Mouse (Mus musculus) hindbrain, embryonic 12.5 days (tissue): ENCODE measurements around the gene Gm43518. TPM values are rescaled to one million over a fixed set of nuclear protein-coding genes. Genes with fewer than 3 reads are reported as not detected.

Experiments
- ATAC-seq: fragments of 200-750 bp; cut with Nextera tagmentation; 2 replicates; pipeline ENCODE4 v1.8.0; 2017; ENCODE audit warnings: moderate TSS enrichment; ENCODE audit not compliant: low FRiP score
- H3K27ac ChIP-seq: fragments of 300-500 bp; sonication (generic); 2 replicates; pipeline ENCODE4 v1.5.1; 2016; ENCODE audit warnings: mild to moderate bottlenecking
- H3K27me3 ChIP-seq: fragments of 300-500 bp; sonication (generic); 2 replicates; pipeline ENCODE4 v1.6.1; 2016; ENCODE audit warnings: mild to moderate bottlenecking
- H3K36me3 ChIP-seq: fragments of 300-500 bp; sonication (generic); 2 replicates; pipeline ENCODE4 v1.6.1; 2016; ENCODE audit warnings: mild to moderate bottlenecking
- H3K4me1 ChIP-seq: fragments of 300-500 bp; sonication (generic); 2 replicates; pipeline ENCODE4 v1.6.1; 2016
- H3K4me2 ChIP-seq: fragments of 300-500 bp; sonication (generic); replicated peaks from 2 replicates; pipeline ENCODE4 v1.6.1; 2016; ENCODE audit warnings: mild to moderate bottlenecking
- H3K4me3 ChIP-seq: fragments of 300-500 bp; sonication (generic); 2 replicates; pipeline ENCODE4 v1.5.1; 2016; ENCODE audit warnings: mild to moderate bottlenecking
- H3K9ac ChIP-seq: fragments of 300-500 bp; sonication (generic); 2 replicates; pipeline ENCODE4 v1.6.1; 2016; ENCODE audit warnings: mild to moderate bottlenecking, moderate library complexity
- H3K9me3 ChIP-seq: fragments of 300-500 bp; sonication (generic); replicated peaks from 2 replicates; pipeline ENCODE4 v1.6.1; 2016; ENCODE audit warnings: mild to moderate bottlenecking
- WGBS: fragments of 180-500 bp; shearing (Covaris S2); methylation state at CpG from one replicate; pipeline ENCODE4 v1.1.7; 2016; 5-methylcytosine and 5-hydroxymethylcytosine counted together
- polyA plus RNA-seq: library from polyadenylated mRNA; unstranded; fragments of >200 nt; fragmentation: Nextera tagmentation; extraction: Ambion mirVana; gene quantifications from 2 replicates; pipeline ENCODE4 v1.2.1, GENCODE M21; 2016

Gene Gm43518
- 3.4 and 4.0 TPM in 2 replicates for polyA plus RNA-seq

- Histone ChIP-seq H3K4me2 (no peak within 1 kb of the TSS), H3K27me3 (no peaks in the 10 kb centered on the region), H3K4me1 (peaks cover 4% of the 10 kb centered on the region; the same call in 1 of the 2 replicates), H3K36me3 (peaks cover 68% of the 10 kb centered on the region), H3K4me3 (no peak within 1 kb of the TSS), H3K9ac (no peak within 1 kb of the TSS), H3K27ac (no peak within 1 kb of the TSS), H3K9me3 (no peaks in the 10 kb centered on the region)
- no peak for ATAC-seq
- 95% methylated on average over 9 of the region's 9 CpGs for WGBS
These were observed at the start of gene Gm43518 for GRCm38 (mm10) chr5:123927118-123927517. Gene Gm43518, plus strand, starts transcription at chr5:123927418.

- no peak overlapping the region for H3K9ac ChIP-seq
- no peak overlapping the region for H3K27ac ChIP-seq
- 0 out of 2 replicates have a peak, but pooled peaks cover 2% of the 10 kb centered on the region for H3K4me1 ChIP-seq
- no peaks in the 10 kb centered on the region for H3K9me3 ChIP-seq
- H3K27me3 ChIP-seq = no peaks in the 10 kb centered on the region
- H3K36me3 ChIP-seq = no peaks in the 10 kb centered on the region
- WGBS = 72% methylated on average over 14 of the region's 14 CpGs
- ATAC-seq = no peak
- no peak overlapping the region for H3K4me3 ChIP-seq
- no peak overlapping the region for H3K4me2 ChIP-seq
These were observed 49.2 kb upstream of the Gm43518 start for GRCm38 (mm10) chr5:123878056-123878455.

- Histone ChIP-seq H3K9ac (no peak within 1 kb of the TSS), H3K9me3 (no peaks in the 10 kb centered on the region), H3K4me2 (0 out of 2 replicates have a peak within 1 kb of the TSS, but pooled peaks have one; percentile 7), H3K4me1 (0 out of 2 replicates have a peak, but pooled peaks cover 2% of the 10 kb centered on the region), H3K27me3 (no peaks in the 10 kb centered on the region), H3K4me3 (no peak within 1 kb of the TSS), H3K27ac (no peak within 1 kb of the TSS), H3K36me3 (no peaks in the 10 kb centered on the region)
- ATAC-seq = no peak
- 62% methylated on average over 12 of the region's 12 CpGs for WGBS
These were observed 47.3 kb upstream of the Gm43518 start, which contains the start of gene Hcar1 for GRCm38 (mm10) chr5:123879928-123880327. Gene Hcar1, minus strand, starts transcription at chr5:123880020.

- H3K9ac ChIP-seq = no peak overlapping the region
- no peaks in the 10 kb centered on the region for H3K27me3 ChIP-seq
- H3K36me3 ChIP-seq = no peaks in the 10 kb centered on the region
- WGBS = 65% methylated on average over 4 of the region's 14 CpGs
- H3K9me3 ChIP-seq = no peaks in the 10 kb centered on the region
- ATAC-seq = no peak
- H3K4me2 ChIP-seq = no peak overlapping the region
- H3K4me1 ChIP-seq = 0 out of 2 replicates have a peak, but pooled peaks cover 2% of the 10 kb centered on the region
- no peak overlapping the region for H3K27ac ChIP-seq
- no peak overlapping the region for H3K4me3 ChIP-seq
These were observed 46.4 kb upstream of the Gm43518 start for GRCm38 (mm10) chr5:123880778-123881177.

DNA sequence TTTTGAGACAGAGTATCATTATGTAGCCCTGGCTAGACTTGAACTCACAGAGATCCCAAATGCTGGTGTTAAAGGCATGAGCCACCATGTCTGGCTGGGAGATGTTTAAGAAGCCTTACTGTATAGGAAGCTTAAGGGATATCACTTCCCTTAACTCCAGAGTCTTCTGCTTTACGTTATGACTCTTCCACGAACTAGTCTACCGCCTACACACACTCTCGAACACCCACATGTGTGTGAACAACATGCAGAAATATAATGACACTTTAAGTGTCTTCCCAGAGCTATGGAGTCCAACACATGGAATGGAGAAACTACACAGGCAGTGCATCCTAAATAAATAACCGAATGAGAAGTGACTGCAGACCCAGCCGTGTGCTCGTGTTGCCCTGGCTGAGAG is 43.3 kb upstream of the Gm43518 start:
- no peak for ATAC-seq
- Histone ChIP-seq H3K27ac (no peak overlapping the region), H3K4me2 (no peak overlapping the region), H3K9ac (no peak overlapping the region), H3K27me3 (no peaks in the 10 kb centered on the region), H3K4me3 (no peak overlapping the region), H3K36me3 (no peaks in the 10 kb centered on the region), H3K9me3 (no peaks in the 10 kb centered on the region), H3K4me1 (0 out of 2 replicates have a peak, but pooled peaks cover 2% of the 10 kb centered on the region)
- 84% methylated on average over 7 of the region's 7 CpGs for WGBS

DNA sequence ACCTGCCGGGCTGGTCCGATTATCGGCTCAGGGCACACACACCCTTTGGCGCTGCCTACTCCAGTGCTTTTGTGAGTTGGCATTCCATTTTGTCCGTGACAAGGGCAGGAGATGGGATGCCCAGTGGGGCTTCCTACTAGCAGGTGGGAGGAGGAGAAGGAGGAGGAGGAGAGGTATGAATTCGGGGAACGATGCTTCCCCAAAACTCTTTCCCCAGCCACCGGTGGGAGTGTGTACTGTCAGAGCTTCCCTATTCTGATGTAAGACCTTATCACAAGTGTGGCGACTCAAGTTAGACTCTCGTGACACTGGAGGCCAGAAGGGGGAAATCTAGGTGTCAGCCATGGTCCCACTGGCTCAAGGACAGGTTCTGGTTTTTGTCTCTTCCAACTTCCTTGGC is 42.9 kb upstream of the Gm43518 start:
- 75% methylated on average over 10 of the region's 10 CpGs for WGBS
- Histone ChIP-seq H3K4me2 (no peak overlapping the region), H3K9ac (no peak overlapping the region), H3K27ac (no peak overlapping the region), H3K27me3 (no peaks in the 10 kb centered on the region), H3K4me3 (no peak overlapping the region), H3K9me3 (no peaks in the 10 kb centered on the region), H3K36me3 (no peaks in the 10 kb centered on the region), H3K4me1 (0 out of 2 replicates have a peak, but pooled peaks cover 2% of the 10 kb centered on the region)
- ATAC-seq = no peak

DNA sequence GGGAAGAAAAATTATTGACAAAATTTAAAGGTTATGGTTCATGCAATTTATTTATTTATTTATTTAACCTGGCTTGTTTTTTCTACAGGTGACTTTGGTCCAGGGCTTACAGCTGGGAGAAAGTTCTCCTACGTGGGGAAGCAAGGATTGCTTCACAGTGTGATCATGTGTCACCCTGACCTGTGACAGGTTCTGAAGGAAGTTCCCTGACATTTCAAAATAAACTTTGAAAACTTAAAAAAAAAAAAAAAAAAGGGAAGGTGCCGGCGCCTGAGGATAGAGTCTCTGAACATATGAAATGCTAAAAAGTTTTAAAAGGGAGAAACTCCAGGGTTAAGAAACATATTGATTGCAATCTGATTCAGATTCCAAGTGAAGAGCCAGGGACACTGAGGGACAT is 40.9 kb upstream of the Gm43518 start:
- Histone ChIP-seq H3K27me3 (no peaks in the 10 kb centered on the region), H3K9me3 (no peaks in the 10 kb centered on the region), H3K4me1 (no peaks in the 10 kb centered on the region), H3K36me3 (no peaks in the 10 kb centered on the region), H3K4me2 (no peak overlapping the region), H3K9ac (no peak overlapping the region), H3K27ac (no peak overlapping the region), H3K4me3 (no peak overlapping the region)
- no peak for ATAC-seq
- WGBS = 79% methylated on average over 3 of the region's 3 CpGs

DNA sequence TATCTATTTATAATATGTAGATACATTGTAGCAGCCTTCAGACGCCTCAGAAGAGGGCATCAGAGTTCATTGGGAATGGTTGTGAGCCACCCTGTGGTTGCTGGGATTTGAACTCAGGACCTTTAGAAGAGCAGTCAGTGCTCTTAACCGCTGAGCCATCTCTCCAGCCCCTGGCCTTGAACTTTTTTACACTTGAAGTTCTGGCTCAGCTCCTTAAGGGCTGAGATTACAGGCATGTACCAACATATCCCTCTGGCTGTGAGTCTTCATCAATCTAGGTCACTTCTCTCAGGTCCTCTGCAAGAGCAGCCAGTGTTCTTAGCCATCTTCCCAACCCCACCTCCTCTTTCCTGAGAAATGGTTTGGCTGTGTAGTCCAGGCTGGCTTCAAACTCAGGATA is 36.9 kb upstream of the Gm43518 start:
- Histone ChIP-seq H3K4me2 (no peak overlapping the region), H3K9ac (no peak overlapping the region), H3K27ac (no peak overlapping the region), H3K27me3 (no peaks in the 10 kb centered on the region), H3K36me3 (no peaks in the 10 kb centered on the region), H3K4me1 (no peaks in the 10 kb centered on the region), H3K9me3 (no peaks in the 10 kb centered on the region), H3K4me3 (no peak overlapping the region)
- ATAC-seq = no peak
- WGBS = 70% methylated on average over 2 of the region's 2 CpGs

DNA sequence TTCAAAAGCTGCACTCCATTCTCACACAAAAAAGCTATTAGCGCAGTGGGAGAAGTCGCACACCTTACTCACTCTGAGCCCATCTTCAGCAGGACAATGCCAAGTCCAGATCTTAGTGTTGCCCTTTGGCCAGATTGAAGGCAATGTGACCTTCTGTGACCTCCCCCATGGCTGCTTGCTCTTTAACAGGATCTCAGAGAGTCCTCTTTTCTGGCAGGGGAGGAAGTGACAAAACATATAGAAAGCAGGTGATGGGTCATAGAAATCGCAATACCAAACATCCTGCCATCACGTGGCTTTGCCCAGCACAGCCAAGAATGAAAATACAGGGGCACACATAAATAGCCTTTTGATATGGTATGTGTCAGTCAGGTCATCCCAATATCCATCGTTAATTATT is 36.2 kb upstream of the Gm43518 start:
- no peak overlapping the region for H3K9ac ChIP-seq
- H3K4me3 ChIP-seq = no peak overlapping the region
- H3K4me1 ChIP-seq = no peaks in the 10 kb centered on the region
- no peak for ATAC-seq
- no peak overlapping the region for H3K4me2 ChIP-seq
- H3K36me3 ChIP-seq = no peaks in the 10 kb centered on the region
- H3K27ac ChIP-seq = no peak overlapping the region
- no peaks in the 10 kb centered on the region for H3K27me3 ChIP-seq
- WGBS = 77% methylated on average over 5 of the region's 5 CpGs
- no peaks in the 10 kb centered on the region for H3K9me3 ChIP-seq

DNA sequence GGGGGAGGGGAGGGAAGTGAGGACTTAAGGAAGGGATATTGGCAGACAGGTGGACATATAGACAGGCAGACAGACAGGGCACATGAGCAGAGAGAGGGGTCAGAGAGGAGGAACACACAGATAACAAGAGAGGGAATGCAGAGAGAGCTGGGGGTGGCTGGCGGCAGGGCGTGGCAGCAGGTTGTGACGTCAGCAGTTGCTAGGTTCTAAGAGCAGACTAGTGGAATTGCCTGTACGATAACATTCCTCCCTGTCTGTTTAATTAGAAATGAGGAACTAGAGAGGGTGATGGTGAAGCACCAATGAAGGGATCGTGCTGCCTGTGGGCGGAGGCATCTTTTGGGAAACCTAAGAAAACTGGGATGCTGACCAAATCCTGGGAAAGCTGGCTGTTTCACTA is 35.5 kb upstream of the Gm43518 start:
- H3K27me3 ChIP-seq = no peaks in the 10 kb centered on the region
- no peak overlapping the region for H3K27ac ChIP-seq
- no peaks in the 10 kb centered on the region for H3K36me3 ChIP-seq
- 45% methylated on average over 6 of the region's 6 CpGs for WGBS
- no peak overlapping the region for H3K4me2 ChIP-seq
- H3K9me3 ChIP-seq = no peaks in the 10 kb centered on the region
- ATAC-seq = no peak
- H3K4me3 ChIP-seq = no peak overlapping the region
- no peaks in the 10 kb centered on the region for H3K4me1 ChIP-seq
- no peak overlapping the region for H3K9ac ChIP-seq

- no peaks in the 10 kb centered on the region for H3K9me3 ChIP-seq
- H3K4me2 ChIP-seq = no peak overlapping the region
- H3K4me1 ChIP-seq = no peaks in the 10 kb centered on the region
- no peak overlapping the region for H3K4me3 ChIP-seq
- H3K27ac ChIP-seq = no peak overlapping the region
- ATAC-seq = no peak
- no peaks in the 10 kb centered on the region for H3K27me3 ChIP-seq
- no peaks in the 10 kb centered on the region for H3K36me3 ChIP-seq
- WGBS = 89% methylated on average over 5 of the region's 5 CpGs
- H3K9ac ChIP-seq = no peak overlapping the region
These were observed 33.7 kb upstream of the Gm43518 start for GRCm38 (mm10) chr5:123893520-123893919.

GRCm38 (mm10) chr5:123896395-123896794 is 30.8 kb upstream of the Gm43518 start:
- no peaks in the 10 kb centered on the region for H3K36me3 ChIP-seq
- 85% methylated on average over 11 of the region's 11 CpGs for WGBS
- H3K27me3 ChIP-seq = no peaks in the 10 kb centered on the region
- no peak overlapping the region for H3K4me2 ChIP-seq
- no peaks in the 10 kb centered on the region for H3K4me1 ChIP-seq
- no peak for ATAC-seq
- no peaks in the 10 kb centered on the region for H3K9me3 ChIP-seq
- no peak overlapping the region for H3K4me3 ChIP-seq
- H3K9ac ChIP-seq = no peak overlapping the region
- H3K27ac ChIP-seq = no peak overlapping the region

DNA sequence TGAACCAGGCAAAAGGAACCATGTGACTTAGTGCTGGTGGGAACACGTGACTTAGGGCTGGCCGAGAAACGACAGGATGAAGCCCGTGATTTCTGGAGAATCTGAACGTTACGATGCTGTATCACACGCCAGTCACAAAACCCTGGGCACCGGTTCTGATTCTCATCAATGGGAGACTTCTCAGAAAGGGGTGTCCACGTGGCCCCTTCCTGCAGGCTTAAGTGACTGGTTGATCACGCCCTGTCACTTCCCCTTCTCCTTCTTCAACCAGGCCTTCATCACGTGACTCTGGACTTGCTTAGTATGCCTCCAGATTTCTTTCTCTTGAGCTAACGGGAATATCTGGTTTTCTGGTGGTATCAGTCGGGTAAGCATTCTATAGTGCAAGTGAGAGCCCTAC is 29.9 kb upstream of the Gm43518 start:
- H3K27me3 ChIP-seq = no peaks in the 10 kb centered on the region
- 86% methylated on average over 13 of the region's 13 CpGs for WGBS
- H3K4me3 ChIP-seq = no peak overlapping the region
- no peak for ATAC-seq
- no peaks in the 10 kb centered on the region for H3K9me3 ChIP-seq
- no peaks in the 10 kb centered on the region for H3K4me1 ChIP-seq
- no peak overlapping the region for H3K4me2 ChIP-seq
- no peak overlapping the region for H3K9ac ChIP-seq
- H3K27ac ChIP-seq = no peak overlapping the region
- no peaks in the 10 kb centered on the region for H3K36me3 ChIP-seq
